Mouse (Mus musculus): ENCODE data around the gene Jak1. TPM values are rescaled to one million over a fixed set of nuclear protein-coding genes. Genes with fewer than 3 reads are reported as not detected.

The Jak1 gene
- polyA plus RNA-seq, 1 experiment = 55.9 TPM

DNA sequence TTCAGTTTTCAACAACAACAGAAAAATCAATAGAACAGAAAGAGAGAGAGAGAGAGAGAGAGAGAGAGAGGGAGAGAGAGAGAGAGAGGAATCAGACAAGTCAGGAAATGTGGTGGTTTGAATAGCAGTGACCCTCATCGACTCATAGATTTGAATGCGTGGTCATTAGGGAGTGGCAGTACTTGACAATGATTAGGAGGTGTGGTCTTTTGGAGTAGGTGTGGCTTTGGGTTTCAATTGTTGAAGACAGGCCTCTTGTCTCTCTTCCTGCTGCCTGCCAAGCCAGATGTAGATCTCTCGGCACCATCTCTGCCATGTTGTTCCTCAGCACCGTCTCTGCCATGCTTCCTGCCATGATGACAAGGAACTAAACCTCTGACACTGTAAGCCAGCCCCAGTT is 121.2 kb downstream of the Jak1 start:
- Histone ChIP-seq H3K9me3 (replicated peaks; ENCODE audit: control insufficient read depth, insufficient read depth, low read length, poor library complexity, severe bottlenecking) (no peaks in the 10 kb centered on the region), H3K4me1 (ENCODE audit: control insufficient read depth, insufficient read depth, low read length) (no peaks in the 10 kb centered on the region), H3K27me3 (ENCODE audit: control insufficient read depth, insufficient read depth, low read length, poor library complexity, severe bottlenecking) (no peaks in the 10 kb centered on the region), H3K4me3 (ENCODE audit: low read depth, low read length) (no peak overlapping the region), H3K36me3 (ENCODE audit: control insufficient read depth, insufficient read depth, low read length, poor library complexity, severe bottlenecking) (no peaks in the 10 kb centered on the region), H3K27ac (ENCODE audit: insufficient read depth, low read length) (no peak overlapping the region), H3K9ac (ENCODE audit: low read depth, poor library complexity, severe bottlenecking) (no peak overlapping the region)
- TF ChIP-seq POLR2A (IDR thresholded peaks at IDR 0.05; ENCODE audit: insufficient read depth, low read length) = no peak
- no peak for TF ChIP-seq EP300 (IDR thresholded peaks at IDR 0.05; ENCODE audit: insufficient read depth, low read depth, low read length)
- no peak for TF ChIP-seq CTCF (IDR thresholded peaks at IDR 0.05; ENCODE audit: low read depth, low read length)

DNA sequence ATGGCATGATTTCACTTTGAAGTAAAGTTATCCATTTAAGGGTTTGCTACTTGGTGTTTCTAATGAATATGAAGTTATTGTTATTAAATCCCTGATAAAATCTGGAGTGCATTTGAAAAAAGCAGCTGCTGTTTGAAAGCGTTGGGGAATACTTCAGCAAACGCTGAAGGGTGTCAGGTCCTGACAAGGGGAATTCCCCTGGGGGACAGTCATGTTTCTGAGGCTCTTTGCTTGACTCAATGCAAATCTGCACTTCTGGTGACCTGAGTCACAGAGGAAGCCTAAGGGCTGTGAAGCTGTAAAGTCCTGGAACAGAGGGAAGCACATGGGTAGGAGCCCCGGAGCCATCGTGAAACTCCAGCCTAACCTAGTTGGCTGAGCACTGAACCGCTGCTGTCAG is 123.3 kb downstream of the Jak1 start:
- Histone ChIP-seq H3K9me3 (replicated peaks; ENCODE audit: control insufficient read depth, insufficient read depth, low read length, poor library complexity, severe bottlenecking) (no peaks in the 10 kb centered on the region), H3K4me1 (ENCODE audit: control insufficient read depth, insufficient read depth, low read length) (no peaks in the 10 kb centered on the region), H3K4me3 (ENCODE audit: low read depth, low read length) (no peak overlapping the region), H3K9ac (ENCODE audit: low read depth, poor library complexity, severe bottlenecking) (no peak overlapping the region), H3K36me3 (ENCODE audit: control insufficient read depth, insufficient read depth, low read length, poor library complexity, severe bottlenecking) (no peaks in the 10 kb centered on the region), H3K27ac (ENCODE audit: insufficient read depth, low read length) (no peak overlapping the region), H3K27me3 (ENCODE audit: control insufficient read depth, insufficient read depth, low read length, poor library complexity, severe bottlenecking) (no peaks in the 10 kb centered on the region)
- TF ChIP-seq EP300 (IDR thresholded peaks at IDR 0.05; ENCODE audit: insufficient read depth, low read depth, low read length) (no peak), POLR2A (IDR thresholded peaks at IDR 0.05; ENCODE audit: insufficient read depth, low read length) (no peak)

DNA sequence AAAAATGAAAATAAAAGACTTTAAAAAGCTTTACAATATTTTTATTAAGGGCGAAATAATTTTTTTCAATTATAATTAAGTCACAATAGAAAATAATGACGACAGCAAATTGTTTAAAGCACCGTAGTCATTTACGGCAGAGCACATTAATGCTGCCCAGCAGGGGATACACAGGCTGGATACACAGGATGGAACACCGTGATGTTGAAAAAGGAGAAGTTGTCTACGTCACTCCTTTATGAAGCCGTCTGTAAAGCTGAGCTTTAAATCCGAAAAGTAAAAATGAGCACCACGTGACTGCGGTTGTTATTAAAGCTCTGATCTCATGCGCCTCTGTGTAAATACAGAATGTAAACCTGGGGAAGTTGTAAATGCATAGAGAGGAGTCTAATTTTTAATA is 127.1 kb downstream of the Jak1 start:
- Histone ChIP-seq H3K27me3 (ENCODE audit: control insufficient read depth, insufficient read depth, low read length, poor library complexity, severe bottlenecking) (no peaks in the 10 kb centered on the region), H3K9ac (ENCODE audit: low read depth, poor library complexity, severe bottlenecking) (no peak overlapping the region), H3K9me3 (replicated peaks; ENCODE audit: control insufficient read depth, insufficient read depth, low read length, poor library complexity, severe bottlenecking) (no peaks in the 10 kb centered on the region), H3K4me3 (ENCODE audit: low read depth, low read length) (no peak overlapping the region), H3K27ac (ENCODE audit: insufficient read depth, low read length) (no peak overlapping the region), H3K36me3 (ENCODE audit: control insufficient read depth, insufficient read depth, low read length, poor library complexity, severe bottlenecking) (no peaks in the 10 kb centered on the region), H3K4me1 (ENCODE audit: control insufficient read depth, insufficient read depth, low read length) (no peaks in the 10 kb centered on the region)
- no peak for TF ChIP-seq POLR2A (IDR thresholded peaks at IDR 0.05; ENCODE audit: insufficient read depth, low read length)
- TF ChIP-seq CTCF (IDR thresholded peaks at IDR 0.05; ENCODE audit: low read depth, low read length) = no peak

DNA sequence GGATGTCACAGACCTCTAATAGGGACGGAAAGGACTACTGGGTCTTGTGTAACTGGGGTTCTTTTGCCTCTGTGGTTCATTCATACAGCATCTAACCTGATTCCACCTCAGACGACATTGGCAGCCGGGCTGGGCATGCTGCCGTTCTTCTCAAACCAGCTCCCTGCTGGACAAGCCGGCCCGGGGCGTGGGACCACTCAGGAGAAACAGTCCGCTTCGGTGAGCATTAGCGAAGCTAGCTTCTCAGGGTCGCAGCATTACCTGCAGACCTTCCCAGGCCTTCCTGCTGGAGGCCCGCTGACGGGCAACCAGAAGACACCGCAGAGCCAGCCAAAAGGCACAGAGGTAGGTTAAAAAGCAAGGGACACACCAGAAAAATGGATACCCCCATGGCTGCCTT is 129.2 kb downstream of the Jak1 start:
- Histone ChIP-seq H3K4me3 (ENCODE audit: low read depth, low read length) (no peak overlapping the region), H3K4me1 (ENCODE audit: control insufficient read depth, insufficient read depth, low read length) (no peaks in the 10 kb centered on the region), H3K36me3 (ENCODE audit: control insufficient read depth, insufficient read depth, low read length, poor library complexity, severe bottlenecking) (no peaks in the 10 kb centered on the region), H3K27me3 (ENCODE audit: control insufficient read depth, insufficient read depth, low read length, poor library complexity, severe bottlenecking) (no peaks in the 10 kb centered on the region), H3K27ac (ENCODE audit: insufficient read depth, low read length) (no peak overlapping the region), H3K9me3 (replicated peaks; ENCODE audit: control insufficient read depth, insufficient read depth, low read length, poor library complexity, severe bottlenecking) (no peaks in the 10 kb centered on the region), H3K9ac (ENCODE audit: low read depth, poor library complexity, severe bottlenecking) (no peak overlapping the region)
- TF ChIP-seq EP300 (IDR thresholded peaks at IDR 0.05; ENCODE audit: insufficient read depth, low read depth, low read length) = no peak
- no peak for TF ChIP-seq CTCF (IDR thresholded peaks at IDR 0.05; ENCODE audit: low read depth, low read length)
- no peak for TF ChIP-seq POLR2A (IDR thresholded peaks at IDR 0.05; ENCODE audit: insufficient read depth, low read length)

DNA sequence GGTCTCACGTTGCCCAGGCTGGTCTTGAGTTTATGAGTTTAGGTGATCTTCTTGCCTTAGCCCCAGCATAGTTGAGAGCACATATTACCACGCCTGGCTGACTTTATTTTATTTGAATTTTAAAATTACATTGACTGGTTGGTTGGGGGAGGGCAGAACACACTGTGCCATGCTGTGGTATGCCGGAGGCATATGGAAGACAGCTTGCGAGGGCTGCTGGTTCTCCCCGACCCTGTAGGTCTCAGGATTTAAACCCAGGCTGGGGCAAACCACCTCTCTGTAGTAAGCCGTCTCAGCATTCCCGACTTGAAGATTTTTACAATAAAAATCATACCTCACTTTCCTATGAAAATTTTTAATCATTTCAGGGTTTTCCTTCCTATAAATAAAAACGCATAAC is 130.1 kb downstream of the Jak1 start:
- H3K36me3 ChIP-seq (ENCODE audit: control insufficient read depth, insufficient read depth, low read length, poor library complexity, severe bottlenecking) = no peaks in the 10 kb centered on the region
- no peak overlapping the region for H3K27ac ChIP-seq (ENCODE audit: insufficient read depth, low read length)
- H3K9me3 ChIP-seq (replicated peaks; ENCODE audit: control insufficient read depth, insufficient read depth, low read length, poor library complexity, severe bottlenecking) = no peaks in the 10 kb centered on the region
- no peaks in the 10 kb centered on the region for H3K4me1 ChIP-seq (ENCODE audit: control insufficient read depth, insufficient read depth, low read length)
- no peak overlapping the region for H3K4me3 ChIP-seq (ENCODE audit: low read depth, low read length)
- no peak overlapping the region for H3K9ac ChIP-seq (ENCODE audit: low read depth, poor library complexity, severe bottlenecking)
- TF ChIP-seq CTCF (IDR thresholded peaks at IDR 0.05; ENCODE audit: low read depth, low read length) = no peak
- no peak for TF ChIP-seq EP300 (IDR thresholded peaks at IDR 0.05; ENCODE audit: insufficient read depth, low read depth, low read length)
- no peak for TF ChIP-seq POLR2A (IDR thresholded peaks at IDR 0.05; ENCODE audit: insufficient read depth, low read length)
- H3K27me3 ChIP-seq (ENCODE audit: control insufficient read depth, insufficient read depth, low read length, poor library complexity, severe bottlenecking) = no peaks in the 10 kb centered on the region

DNA sequence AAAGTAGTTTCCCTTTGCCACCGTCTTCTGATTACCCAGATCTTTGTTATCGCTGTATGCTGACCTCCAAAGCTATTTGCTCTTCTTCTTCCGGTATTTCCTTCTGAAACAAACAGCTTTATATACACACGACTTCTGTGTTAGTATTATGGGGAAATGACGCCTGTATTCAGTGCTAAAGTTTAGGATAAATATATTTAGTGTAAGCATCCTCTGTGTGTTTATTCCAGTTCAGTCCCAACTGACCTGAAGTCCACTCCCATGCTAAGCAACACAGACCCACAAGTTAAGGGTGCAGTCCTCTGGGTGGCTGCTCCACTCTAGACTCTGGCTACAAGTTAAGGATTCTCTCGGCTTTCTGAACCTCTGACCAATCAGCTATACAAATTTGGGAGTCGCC is 144.1 kb downstream of the Jak1 start:
- H3K4me1 ChIP-seq (ENCODE audit: control insufficient read depth, insufficient read depth, low read length) = no peaks in the 10 kb centered on the region

More for the DNA sequence above, 144.1 kb downstream of the Jak1 start:
- TF ChIP-seq POLR2A (IDR thresholded peaks at IDR 0.05; ENCODE audit: insufficient read depth, low read length) = no peak
- Histone ChIP-seq H3K27me3 (ENCODE audit: control insufficient read depth, insufficient read depth, low read length, poor library complexity, severe bottlenecking) (no peaks in the 10 kb centered on the region), H3K27ac (ENCODE audit: insufficient read depth, low read length) (no peak overlapping the region), H3K9ac (ENCODE audit: low read depth, poor library complexity, severe bottlenecking) (no peak overlapping the region), H3K36me3 (ENCODE audit: control insufficient read depth, insufficient read depth, low read length, poor library complexity, severe bottlenecking) (no peaks in the 10 kb centered on the region; the same call in 1 of the 2 replicates), H3K9me3 (replicated peaks; ENCODE audit: control insufficient read depth, insufficient read depth, low read length, poor library complexity, severe bottlenecking) (no peaks in the 10 kb centered on the region; the same call in 1 of the 2 replicates), H3K4me3 (ENCODE audit: low read depth, low read length) (no peak overlapping the region)
